Mouse (Mus musculus) bone marrow macrophage, adult 2 months (primary cell): ENCODE data around the gene Slc7a10. TPM values are rescaled to one million over a fixed set of nuclear protein-coding genes. Genes with fewer than 3 reads are reported as not detected.

Source experiments
- H3K27ac ChIP-seq: 2 replicates; pipeline ENCODE4 v1.5.1; 2012; ENCODE audit warnings: low read depth, low read length; ENCODE audit not compliant: insufficient read depth
- H3K4me1 ChIP-seq: 2 replicates; pipeline ENCODE4 v1.6.1; 2012; ENCODE audit warnings: low read length; ENCODE audit not compliant: control insufficient read depth, insufficient read depth
- H3K4me3 ChIP-seq: 2 replicates; pipeline ENCODE4 v1.5.1; 2012; ENCODE audit warnings: mild to moderate bottlenecking, low read length, moderate library complexity; ENCODE audit not compliant: insufficient read depth
- CTCF ChIP-seq: IDR thresholded peaks from 2 replicates; pipeline ENCODE4 v1.5.1; 2012; ENCODE audit warnings: low read depth, mild to moderate bottlenecking, low read length, moderate library complexity
- POLR2A ChIP-seq: IDR thresholded peaks from 2 replicates; pipeline ENCODE4 v1.6.1; 2012; ENCODE audit warnings: mild to moderate bottlenecking, low read depth, low read length, borderline replicate concordance
- polyA plus RNA-seq: library from polyadenylated mRNA; stranded (reverse); fragments of >200 nt; gene quantifications from 2 replicates; pipeline ENCODE4 v1.2.4, GENCODE M21; 2012; ENCODE audit not compliant: missing spikeins, insufficient read depth, insufficient read length

Slc7a10 gene
- polyA plus RNA-seq: not detected in 2 replicates

GRCm38 (mm10) chr7:35185889-35186569 lies at the start of gene Slc7a10:
Gene Slc7a10 (plus strand): TSS chr7:35186385.
- Histone ChIP-seq H3K4me3 (no peak within 1 kb of the TSS), H3K4me1 (no peaks in the 10 kb centered on the region), H3K27ac (no peak within 1 kb of the TSS)
- TF ChIP-seq CTCF (no peak), POLR2A (no peak)

- no peak overlapping the region for H3K27ac ChIP-seq
- peaks cover 21% of the 10 kb centered on the region for H3K4me1 ChIP-seq
- H3K4me3 ChIP-seq: no peak overlapping the region
- TF ChIP-seq POLR2A (no peak), CTCF (no peak)
Observed at GRCm38 (mm10) chr7:35137524-35137923, 48.7 kb upstream of the Slc7a10 start.

- TF ChIP-seq CTCF (no peak), POLR2A (no peak)
- H3K4me3 ChIP-seq: no peak overlapping the region
- H3K4me1 ChIP-seq: peaks cover 15% of the 10 kb centered on the region
- H3K27ac ChIP-seq: no peak overlapping the region
Observed at GRCm38 (mm10) chr7:35138481-35138880, 47.7 kb upstream of the Slc7a10 start.

- Histone ChIP-seq H3K4me3 (no peak overlapping the region), H3K4me1 (peaks cover 19% of the 10 kb centered on the region), H3K27ac (no peak overlapping the region)
- no peak for TF ChIP-seq CTCF
- no peak for TF ChIP-seq POLR2A
Observed at GRCm38 (mm10) chr7:35139880-35140279, 46.3 kb upstream of the Slc7a10 start.

GRCm38 (mm10) chr7:35141519-35141918 lies 44.7 kb upstream of the Slc7a10 start:
- Histone ChIP-seq H3K27ac (no peak overlapping the region), H3K4me1 (peaks cover 21% of the 10 kb centered on the region)
- TF ChIP-seq POLR2A (no peak), CTCF (no peak)

GRCm38 (mm10) chr7:35142522-35142921 lies 43.7 kb upstream of the Slc7a10 start:
- Histone ChIP-seq H3K4me1 (peaks cover 21% of the 10 kb centered on the region), H3K27ac (no peak overlapping the region), H3K4me3 (no peak overlapping the region)
- no peak for TF ChIP-seq CTCF
- no peak for TF ChIP-seq POLR2A

More at GRCm38 (mm10) chr7:35141519-35141918, 44.7 kb upstream of the Slc7a10 start:
- no peak overlapping the region for H3K4me3 ChIP-seq

GRCm38 (mm10) chr7:35143864-35144618 lies 42.1 kb upstream of the Slc7a10 start:
- no peak overlapping the region for H3K4me3 ChIP-seq
- peaks cover 17% of the 10 kb centered on the region for H3K4me1 ChIP-seq
- no peak overlapping the region for H3K27ac ChIP-seq
- no peak for TF ChIP-seq CTCF

GRCm38 (mm10) chr7:35145068-35145467 lies 41.1 kb upstream of the Slc7a10 start:
- H3K27ac ChIP-seq: no peak overlapping the region
- TF ChIP-seq CTCF: no peak
- no peak for TF ChIP-seq POLR2A
- peaks cover 13% of the 10 kb centered on the region for H3K4me1 ChIP-seq
- H3K4me3 ChIP-seq: no peak overlapping the region

GRCm38 (mm10) chr7:35146269-35146668 lies 39.9 kb upstream of the Slc7a10 start:
- TF ChIP-seq CTCF: no peak
- TF ChIP-seq POLR2A: no peak
- Histone ChIP-seq H3K4me3 (no peak overlapping the region), H3K27ac (no peak overlapping the region), H3K4me1 (peaks cover 19% of the 10 kb centered on the region)
